Mouse (Mus musculus) skeletal muscle tissue, adult 2 months (tissue): ENCODE data around the gene Irx6.

Experiments used
- DNase-seq: peaks from one replicate; pipeline ENCODE4 v3.0.0-alpha.2; 2012; ENCODE audit warnings: low read depth, low spot score

The Irx6 gene

GRCm38 (mm10) chr8:92721936-92722321 lies 47.8 kb downstream of the Irx6 start:
- no peak for DNase-seq

DNA sequence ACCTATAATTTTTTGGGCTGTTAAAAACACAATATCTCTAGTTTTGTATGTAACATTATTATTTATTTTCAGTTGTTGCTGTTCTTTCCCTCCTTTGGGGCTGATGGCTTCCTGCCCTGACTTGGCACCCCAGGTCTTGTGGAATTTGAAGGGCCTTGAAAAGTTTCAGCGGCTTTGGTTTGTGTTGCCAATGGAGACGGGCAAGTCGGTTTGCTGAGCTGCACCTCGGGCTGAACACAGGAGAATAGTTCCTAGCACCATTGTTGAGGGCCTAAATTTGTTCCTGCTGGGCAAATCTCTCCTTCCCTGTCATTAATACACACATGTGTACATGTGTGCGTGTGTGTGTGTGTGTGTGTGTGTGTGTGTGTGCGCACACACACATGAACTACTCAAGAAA lies 49.2 kb downstream of the Irx6 start:
- DNase-seq, result no peak

DNA sequence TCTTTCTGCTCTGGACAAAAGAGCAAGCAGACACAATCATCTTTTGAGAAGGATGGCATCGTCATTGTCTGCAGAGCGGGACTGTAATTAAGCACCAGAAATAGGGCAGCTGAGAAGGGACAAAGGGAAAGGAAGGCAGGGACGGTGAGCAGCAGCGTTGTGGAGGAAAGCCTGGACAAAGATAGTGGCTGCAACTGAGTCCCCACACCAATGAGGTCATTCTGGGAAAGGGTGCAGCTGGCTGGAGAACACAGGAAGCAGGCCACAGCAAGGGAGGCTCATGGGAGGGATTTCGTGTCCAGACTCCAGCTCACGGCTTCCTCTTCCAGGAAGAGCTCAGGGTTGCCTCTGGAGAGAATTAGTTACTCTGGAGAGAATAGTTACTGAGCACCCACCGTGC lies 49.9 kb downstream of the Irx6 start:
- peak; percentile 21 for DNase-seq

DNA sequence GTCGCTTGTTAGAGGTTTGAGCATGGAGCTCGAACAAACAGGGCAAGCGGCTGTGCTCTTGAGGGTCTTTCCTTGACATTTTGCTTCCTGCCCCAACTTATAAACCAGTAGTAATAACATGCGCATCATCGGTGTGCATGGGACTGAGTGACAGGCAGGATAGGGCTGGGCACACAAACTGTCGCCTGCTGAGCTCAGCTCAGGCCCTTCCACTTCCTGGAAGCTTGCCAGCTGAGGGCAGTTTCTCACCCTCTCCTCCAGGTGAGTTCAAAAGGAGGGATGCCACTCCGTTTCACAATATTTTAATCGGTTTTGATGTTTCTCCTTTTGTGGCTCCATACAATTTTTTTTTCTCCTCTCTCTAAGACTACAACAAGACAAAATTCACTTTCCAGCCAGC lies 50.3 kb downstream of the Irx6 start:
- DNase-seq, result no peak
